Mouse (Mus musculus): Measurements from ENCODE around the gene Btbd35f20. TPM values are rescaled to one million over a fixed set of nuclear protein-coding genes. Genes with fewer than 3 reads are reported as not detected.

Gene Btbd35f20
- not detected for polyA plus RNA-seq (2014; fragmentation: Illumina TruSeq; extraction: RNeasy Lipid Tissue Mini Kit (QIAGEN cat#74804); ENCODE audit: low replicate concordance)

DNA sequence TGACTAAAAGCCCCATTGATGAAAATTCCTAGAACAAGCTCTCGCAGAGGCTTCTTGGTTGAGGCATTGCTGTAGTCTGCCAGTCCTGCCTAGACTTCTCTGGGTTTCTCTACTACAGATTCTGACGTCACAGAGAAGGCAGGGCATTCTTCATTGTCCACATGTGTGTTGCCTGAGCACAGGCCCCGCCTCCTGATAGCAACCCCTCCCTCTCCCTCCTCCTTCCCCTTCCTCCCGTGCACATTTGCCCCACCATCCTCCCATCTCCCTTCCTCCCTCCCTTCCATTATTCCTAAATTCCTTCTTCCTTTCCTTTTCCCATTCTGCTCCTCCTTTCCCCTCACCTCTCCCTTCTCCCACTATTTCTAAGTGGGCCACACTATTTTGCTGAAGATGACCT, at the start of gene Btbd35f20:
TSS of gene Btbd35f20 (minus strand) at position 101 of the 400 bp plus-strand sequence.

Other genes starting within 250 kb of the Btbd35f20 start
- gene Btbd35f28, start 94.7 kb downstream of the Btbd35f20 start, polyA plus RNA-seq (2014; fragmentation: Illumina TruSeq; extraction: RNeasy Lipid Tissue Mini Kit (QIAGEN cat#74804); ENCODE audit: low replicate concordance), result not detected
- gene Btbd35f17, start 79.4 kb upstream of the Btbd35f20 start, polyA plus RNA-seq (2014; fragmentation: Illumina TruSeq; extraction: RNeasy Lipid Tissue Mini Kit (QIAGEN cat#74804); ENCODE audit: low replicate concordance), result not detected

Data from small intestine, adult 10 weeks (tissue).